In genomic region chr7:3692382-3692986, GRCm38 (mm10) we compare ENCODE assay signal across 8 mouse cellular contexts. TPM values are rescaled to one million over a fixed set of nuclear protein-coding genes. Genes with fewer than 3 reads are reported as not detected.
DNase-seq lines count a peak whose midpoint lies in the region; ATAC-seq and TF ChIP-seq lines count a peak whose summit lies in the region.

Tsen34 (plus strand) TSS chr7:3692863.

- TF ChIP-seq POLR2A in ES-Bruce4 (IDR thresholded peaks at IDR 0.05; ENCODE audit: insufficient read depth, low read length) = no peak

- no peaks in the 10 kb centered on the region for H3K27me3 ChIP-seq in ES-Bruce4 (ENCODE audit: control insufficient read depth, insufficient read depth, low read length, poor library complexity, severe bottlenecking)
- no peaks in the 10 kb centered on the region for H3K27me3 ChIP-seq in forebrain, embryonic 16.5 days (replicated peaks; ENCODE audit: control insufficient read depth, insufficient read depth, low read length)
- H3K27me3 ChIP-seq in hindbrain, embryonic 14.5 days (ENCODE audit: control insufficient read depth, insufficient read depth, low read length) = no peaks in the 10 kb centered on the region
- H3K27me3 ChIP-seq in liver, embryonic 16.5 days (ENCODE audit: control insufficient read depth, insufficient read depth, low read depth, low read length) = no peaks in the 10 kb centered on the region

- no peaks in the 10 kb centered on the region for H3K4me1 ChIP-seq in ES-Bruce4 (ENCODE audit: control insufficient read depth, insufficient read depth, low read length)
- peaks cover 19% of the 10 kb centered on the region for H3K4me1 ChIP-seq in forebrain, embryonic 16.5 days (replicated peaks; ENCODE audit: control insufficient read depth, insufficient read depth, low read length)
- H3K4me1 ChIP-seq in hindbrain, embryonic 14.5 days (replicated peaks; ENCODE audit: control insufficient read depth, insufficient read depth, low read length) = peaks cover 19% of the 10 kb centered on the region
- H3K4me1 ChIP-seq in liver, embryonic 16.5 days (ENCODE audit: control insufficient read depth, low read depth, low read length) = peaks cover 25% of the 10 kb centered on the region

- H3K9ac ChIP-seq in ES-Bruce4 (ENCODE audit: low read depth, poor library complexity, severe bottlenecking) = peak within 1 kb of the TSS; percentile 55
- H3K9ac ChIP-seq in forebrain, embryonic 16.5 days (replicated peaks; ENCODE audit: low read depth, low read length) = peak within 1 kb of the TSS; percentile 72
- H3K9ac ChIP-seq in hindbrain, embryonic 14.5 days = peak within 1 kb of the TSS; percentile 93
- peak within 1 kb of the TSS; percentile 85 for H3K9ac ChIP-seq in liver, embryonic 16.5 days (ENCODE audit: low read depth, low read length)

- H3K9me3 ChIP-seq in ES-Bruce4 (replicated peaks; ENCODE audit: control insufficient read depth, insufficient read depth, low read length, poor library complexity, severe bottlenecking) = no peaks in the 10 kb centered on the region
- no peaks in the 10 kb centered on the region for H3K9me3 ChIP-seq in forebrain, embryonic 16.5 days (ENCODE audit: control insufficient read depth, low read length)
- no peaks in the 10 kb centered on the region for H3K9me3 ChIP-seq in hindbrain, embryonic 14.5 days (ENCODE audit: control insufficient read depth, low read length)
- no peaks in the 10 kb centered on the region for H3K9me3 ChIP-seq in liver, embryonic 16.5 days (replicated peaks; ENCODE audit: control insufficient read depth, low read length)

- WGBS in forebrain, embryonic 16.5 days = under 1% methylated on average over 49 of the region's 49 CpGs
- WGBS in hindbrain, embryonic 14.5 days = under 1% methylated on average over 49 of the region's 49 CpGs
- under 1% methylated on average over 49 of the region's 49 CpGs for WGBS in liver, embryonic 16.5 days (ENCODE audit: insufficient replicate concordance)

- H3K36me3 ChIP-seq in ES-Bruce4 (ENCODE audit: control insufficient read depth, insufficient read depth, low read length, poor library complexity, severe bottlenecking) = peaks cover 6% of the 10 kb centered on the region
- H3K36me3 ChIP-seq in forebrain, embryonic 16.5 days (ENCODE audit: control insufficient read depth, insufficient read depth) = peaks cover 6% of the 10 kb centered on the region; the same call in 1 of the 2 replicates
- peaks cover 40% of the 10 kb centered on the region for H3K36me3 ChIP-seq in hindbrain, embryonic 14.5 days (replicated peaks; ENCODE audit: control insufficient read depth, insufficient read depth)
- no peaks in the 10 kb centered on the region for H3K36me3 ChIP-seq in liver, embryonic 16.5 days (ENCODE audit: control insufficient read depth, insufficient read depth)

- peak within 1 kb of the TSS; percentile 71 for H3K4me2 ChIP-seq in forebrain, embryonic 16.5 days (ENCODE audit: low read length)
- H3K4me2 ChIP-seq in hindbrain, embryonic 14.5 days (replicated peaks) = peak within 1 kb of the TSS; percentile 88
- peak within 1 kb of the TSS; percentile 99 for H3K4me2 ChIP-seq in liver, embryonic 16.5 days (ENCODE audit: low read depth, low read length)

- ATAC-seq in forebrain, embryonic 16.5 days = peak; percentile 70; the same call in 1 of the 2 replicates
- no peak; the same call in 1 of the 2 replicates for ATAC-seq in hindbrain, embryonic 14.5 days (ENCODE audit: low FRiP score)
- no peak; the same call in 1 of the 2 replicates for ATAC-seq in liver, embryonic 16.5 days (ENCODE audit: low read depth)

- TF ChIP-seq EP300 in ES-Bruce4 (IDR thresholded peaks at IDR 0.05; ENCODE audit: insufficient read depth, low read depth, low read length) = no peak

- peak within 1 kb of the TSS; percentile 82 for H3K27ac ChIP-seq in ES-Bruce4 (ENCODE audit: insufficient read depth, low read length)
- peak within 1 kb of the TSS; percentile 81 for H3K27ac ChIP-seq in forebrain, embryonic 16.5 days (ENCODE audit: low read length)
- peak within 1 kb of the TSS; percentile 93 for H3K27ac ChIP-seq in hindbrain, embryonic 14.5 days
- peak within 1 kb of the TSS; percentile 89 for H3K27ac ChIP-seq in liver, embryonic 16.5 days (ENCODE audit: low read length)

- H3K4me3 ChIP-seq in ES-Bruce4 (ENCODE audit: low read depth, low read length) = peak within 1 kb of the TSS; percentile 76
- H3K4me3 ChIP-seq in forebrain, embryonic 16.5 days (replicated peaks; ENCODE audit: low read length) = peak within 1 kb of the TSS; percentile 77
- peak within 1 kb of the TSS; percentile 88 for H3K4me3 ChIP-seq in hindbrain, embryonic 14.5 days (replicated peaks; ENCODE audit: low read length)
- H3K4me3 ChIP-seq in liver, embryonic 16.5 days (ENCODE audit: low read depth, low read length) = peak within 1 kb of the TSS; percentile 80

- TF ChIP-seq CTCF in ES-Bruce4 (IDR thresholded peaks at IDR 0.05; ENCODE audit: low read depth, low read length) = no peak

- no peak for DNase-seq in frontal cortex, adult 2 months (ENCODE audit: extremely low spot score in 1 of 2, low spot score in 1 of 2)
- DNase-seq in frontal cortex, postnatal 36 days (ENCODE audit: low spot score in 2 of 2) = no peak
- DNase-seq in hindbrain, embryonic 14.5 days (ENCODE audit: low spot score) = no peak
- DNase-seq in thymus, postnatal 4 days = no peak
- no peak for DNase-seq in kidney, postnatal 25 days

RNA-seq across cellular contexts. Expression of gene Tsen34, which starts in this region (rescaled TPM):
- 103 and 108 TPM in 2 replicates for polyA plus RNA-seq in frontal cortex, adult 2 months (2012; rRNA removed)
- 60.6 and 64.6 TPM in 2 replicates for polyA plus RNA-seq in ES-Bruce4 (2011; ENCODE audit: insufficient read depth, insufficient read length, low read depth, missing spikeins)
- polyA plus RNA-seq in forebrain, embryonic 16.5 days (2015; fragmentation: Nextera tagmentation; extraction: Ambion mirVana) = 240 and 241 TPM in 2 replicates
- 263 and 275 TPM in 2 replicates for polyA plus RNA-seq in hindbrain, embryonic 14.5 days (2014; fragmentation: Nextera tagmentation; extraction: Ambion mirVana)
- polyA plus RNA-seq in liver, embryonic 16.5 days (2015; fragmentation: Nextera tagmentation; extraction: Ambion mirVana) = 41.1 and 41.9 TPM in 2 replicates
